Mouse (Mus musculus) kidney, embryonic 14.5 days (tissue): ENCODE data around the gene Higd1c. TPM values are rescaled to one million over a fixed set of nuclear protein-coding genes. Genes with fewer than 3 reads are reported as not detected.

ENCODE experiments used
- ATAC-seq: fragments of 200-750 bp; cut with Nextera tagmentation; 2 replicates; pipeline ENCODE4 v1.8.0; 2017; ENCODE audit warnings: moderate number of reproducible peaks, mild to moderate bottlenecking, moderate TSS enrichment, moderate library complexity; ENCODE audit not compliant: low FRiP score, low TSS enrichment
- H3K27ac ChIP-seq: fragments of 300-500 bp; sonication (generic); 2 replicates; pipeline ENCODE4 v1.5.1; 2014; ENCODE audit warnings: low read depth, mild to moderate bottlenecking, low read length, moderate library complexity, mixed read lengths
- H3K27me3 ChIP-seq: fragments of 300-500 bp; sonication (generic); 2 replicates; pipeline ENCODE4 v1.6.1; 2014; ENCODE audit warnings: mild to moderate bottlenecking, low read length; ENCODE audit not compliant: control insufficient read depth, insufficient read depth
- H3K36me3 ChIP-seq: fragments of 300-500 bp; sonication (generic); 2 replicates; pipeline ENCODE4 v1.6.1; 2014; ENCODE audit warnings: low read length, mixed read lengths; ENCODE audit not compliant: control insufficient read depth, insufficient read depth
- H3K4me1 ChIP-seq: fragments of 300-500 bp; sonication (generic); 2 replicates; pipeline ENCODE4 v1.6.1; 2014; ENCODE audit warnings: low read length, mixed read lengths; ENCODE audit not compliant: control insufficient read depth, insufficient read depth
- H3K4me2 ChIP-seq: fragments of 300-500 bp; sonication (generic); replicated peaks from 2 replicates; pipeline ENCODE4 v1.6.1; 2014; ENCODE audit warnings: low read depth, mild to moderate bottlenecking, low read length
- H3K4me3 ChIP-seq: fragments of 300-500 bp; sonication (generic); 2 replicates; pipeline ENCODE4 v1.5.1; 2014; ENCODE audit warnings: mild to moderate bottlenecking, low read length
- H3K9ac ChIP-seq: fragments of 300-500 bp; sonication (generic); 2 replicates; pipeline ENCODE4 v1.6.1; 2014; ENCODE audit warnings: low read depth, mild to moderate bottlenecking, low read length, moderate library complexity
- H3K9me3 ChIP-seq: fragments of 300-500 bp; sonication (generic); 2 replicates; pipeline ENCODE4 v1.6.1; 2016; ENCODE audit warnings: low read length; ENCODE audit not compliant: control insufficient read depth
- WGBS: fragments of 180-500 bp; shearing (Covaris S2); extraction: QIAGEN DNeasy Blood & Tissue Kit; methylation state at CpG from one replicate; pipeline ENCODE4 v1.1.7; 2014; 5-methylcytosine and 5-hydroxymethylcytosine counted together
- polyA plus RNA-seq: library from polyadenylated mRNA; unstranded; fragments of >200 nt; fragmentation: Nextera tagmentation; extraction: Ambion mirVana; gene quantifications from 2 replicates; pipeline ENCODE4 v1.2.1, GENCODE M21; 2014

Higd1c gene
- polyA plus RNA-seq, 1 experiment from 2014 or later, result 0.77 TPM

GRCm38 (mm10) chr15:100413306-100413705 is 49.0 kb downstream of the Higd1c start:
- H3K9ac ChIP-seq, result no peak overlapping the region
- no peak overlapping the region for H3K4me3 ChIP-seq
- no peak for ATAC-seq
- H3K4me2 ChIP-seq, result no peak overlapping the region
- peak overlapping the region; percentile 20; the same call in 1 of the 2 replicates for H3K27ac ChIP-seq
- H3K36me3 ChIP-seq, result peaks cover 21% of the 10 kb centered on the region
- H3K4me1 ChIP-seq, result peaks cover 7% of the 10 kb centered on the region
- H3K9me3 ChIP-seq, result no peaks in the 10 kb centered on the region
- WGBS, result 75% methylated on average over 4 of the region's 5 CpGs
- no peaks in the 10 kb centered on the region for H3K27me3 ChIP-seq

DNA sequence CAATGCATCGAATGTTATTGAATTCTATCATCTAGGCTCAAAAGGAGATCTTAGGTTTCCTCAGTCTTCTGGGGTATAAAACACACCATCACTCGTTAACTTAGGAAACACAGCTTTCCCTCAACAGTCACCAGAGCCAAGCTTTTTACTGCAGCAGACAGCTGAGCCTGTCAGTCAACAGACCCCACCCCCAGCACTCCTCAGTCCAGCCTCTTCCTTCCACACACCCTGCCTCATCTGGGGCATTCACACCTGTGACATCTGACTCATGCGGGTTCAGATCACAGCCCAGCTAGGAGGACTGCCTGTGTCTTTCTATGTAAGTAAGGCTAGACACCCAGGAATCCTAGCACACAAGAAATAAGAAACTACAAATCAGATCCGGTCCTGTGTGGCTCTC is 49.7 kb downstream of the Higd1c start:
- Histone ChIP-seq H3K27ac (no peak overlapping the region), H3K36me3 (peaks cover 17% of the 10 kb centered on the region), H3K4me2 (no peak overlapping the region), H3K4me1 (peaks cover 9% of the 10 kb centered on the region), H3K27me3 (no peaks in the 10 kb centered on the region), H3K9me3 (no peaks in the 10 kb centered on the region), H3K4me3 (no peak overlapping the region), H3K9ac (no peak overlapping the region)
- WGBS, result 57% methylated on average over 4 of the region's 4 CpGs
- ATAC-seq, result no peak

GRCm38 (mm10) chr15:100414942-100415341 is 50.6 kb downstream of the Higd1c start:
- Histone ChIP-seq H3K4me2 (no peak overlapping the region), H3K27ac (no peak overlapping the region), H3K36me3 (peaks cover 11% of the 10 kb centered on the region), H3K9me3 (no peaks in the 10 kb centered on the region), H3K4me1 (peaks cover 17% of the 10 kb centered on the region), H3K9ac (no peak overlapping the region), H3K4me3 (no peak overlapping the region), H3K27me3 (no peaks in the 10 kb centered on the region)
- no peak for ATAC-seq
- 92% methylated on average over 13 of the region's 13 CpGs for WGBS

DNA sequence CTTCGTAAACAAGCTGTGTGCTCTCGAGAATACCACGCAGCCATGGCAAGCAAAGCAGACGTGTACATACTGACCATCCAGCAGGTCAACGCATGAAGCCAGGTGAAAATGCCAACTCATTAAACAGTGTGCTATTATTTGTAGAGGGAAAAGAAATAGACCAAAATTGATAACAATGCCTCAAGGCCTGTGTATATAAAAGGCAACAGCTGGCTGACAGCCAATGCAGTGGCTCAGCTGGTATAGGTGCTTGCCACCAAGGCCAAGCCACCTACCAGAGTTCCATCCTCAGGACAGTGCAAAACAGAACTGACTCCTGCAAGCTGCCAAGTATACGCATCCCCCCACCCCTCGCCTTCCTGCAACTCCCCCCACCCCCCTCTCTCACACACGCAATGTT is 51.3 kb downstream of the Higd1c start:
- no peak overlapping the region for H3K27ac ChIP-seq
- H3K4me2 ChIP-seq, result no peak overlapping the region
- peaks cover 4% of the 10 kb centered on the region for H3K36me3 ChIP-seq
- 92% methylated on average over 8 of the region's 8 CpGs for WGBS
- H3K9ac ChIP-seq, result no peak overlapping the region
- H3K4me3 ChIP-seq, result no peak overlapping the region
- no peaks in the 10 kb centered on the region for H3K27me3 ChIP-seq
- peaks cover 24% of the 10 kb centered on the region for H3K4me1 ChIP-seq
- H3K9me3 ChIP-seq, result no peaks in the 10 kb centered on the region
- ATAC-seq, result no peak

DNA sequence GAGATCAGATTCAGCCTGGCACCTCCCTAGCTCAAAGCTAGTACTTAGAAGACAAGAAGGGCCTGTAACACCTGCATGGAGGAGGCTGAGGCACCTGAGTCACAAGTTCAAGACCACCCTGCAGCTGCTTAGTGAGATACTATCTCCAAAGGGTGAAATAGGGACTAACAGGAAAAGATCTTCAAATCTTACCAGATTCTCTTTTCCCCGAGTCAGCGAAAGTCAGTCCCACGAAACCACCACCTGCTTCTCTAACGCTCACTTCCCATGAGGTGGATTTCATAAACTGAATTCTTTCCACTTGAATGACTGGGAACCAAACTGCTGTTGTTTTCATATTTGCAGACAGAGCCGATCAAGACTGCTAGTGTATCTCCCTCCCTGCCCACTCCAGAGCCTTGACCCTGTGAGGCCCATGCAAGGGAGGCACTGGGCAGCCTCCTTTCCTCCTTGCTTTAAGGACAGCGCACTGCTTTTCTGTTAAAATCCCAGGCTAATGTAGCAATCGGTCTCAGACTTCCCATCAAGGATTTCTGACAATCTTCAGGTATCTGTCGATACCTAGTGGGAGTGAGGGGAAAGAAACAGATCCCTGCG is 53.6 kb downstream of the Higd1c start:
- no peak overlapping the region for H3K4me3 ChIP-seq
- no peak overlapping the region for H3K4me2 ChIP-seq
- H3K4me1 ChIP-seq, result peaks cover 34% of the 10 kb centered on the region
- H3K9ac ChIP-seq, result no peak overlapping the region
- no peaks in the 10 kb centered on the region for H3K27me3 ChIP-seq
- peak overlapping the region; percentile 6; the same call in 1 of the 2 replicates for H3K27ac ChIP-seq
- WGBS, result 70% methylated on average over 9 of the region's 9 CpGs
- no peaks in the 10 kb centered on the region for H3K9me3 ChIP-seq
- H3K36me3 ChIP-seq, result no peaks in the 10 kb centered on the region
- ATAC-seq, result no peak

DNA sequence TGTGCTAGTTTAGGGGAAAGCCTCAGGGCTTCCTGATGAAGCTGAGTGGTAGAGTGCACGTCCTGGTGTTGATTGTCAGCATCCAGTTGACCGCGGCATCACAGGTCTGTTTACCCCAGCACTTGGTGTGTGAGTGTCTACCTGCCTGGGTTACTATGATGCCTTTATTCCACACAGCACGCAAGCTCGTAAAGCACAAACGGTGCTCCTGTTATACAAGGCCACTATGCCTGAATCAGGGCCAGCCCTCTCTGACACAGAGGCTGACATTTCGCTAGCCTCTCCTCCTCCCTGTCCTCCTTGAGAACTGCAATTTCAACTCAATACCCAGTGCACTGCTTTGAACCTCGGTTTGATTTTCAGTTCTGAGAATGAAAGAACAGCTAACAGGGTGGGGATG is 55.0 kb downstream of the Higd1c start:
- no peak overlapping the region for H3K27ac ChIP-seq
- H3K4me3 ChIP-seq, result no peak overlapping the region
- no peak overlapping the region for H3K4me2 ChIP-seq
- H3K27me3 ChIP-seq, result 0 out of 2 replicates have a peak, but pooled peaks cover 3% of the 10 kb centered on the region
- 59% methylated on average over 8 of the region's 8 CpGs for WGBS
- no peak overlapping the region for H3K9ac ChIP-seq
- no peaks in the 10 kb centered on the region for H3K36me3 ChIP-seq
- ATAC-seq, result no peak
- H3K9me3 ChIP-seq, result no peaks in the 10 kb centered on the region
- peaks cover 43% of the 10 kb centered on the region for H3K4me1 ChIP-seq

GRCm38 (mm10) chr15:100419901-100420745 is 55.8 kb downstream of the Higd1c start:
- Histone ChIP-seq H3K9ac (no peak overlapping the region), H3K4me2 (no peak overlapping the region), H3K27ac (no peak overlapping the region), H3K27me3 (0 out of 2 replicates have a peak, but pooled peaks cover 3% of the 10 kb centered on the region), H3K9me3 (no peaks in the 10 kb centered on the region), H3K4me3 (no peak overlapping the region), H3K4me1 (peaks cover 46% of the 10 kb centered on the region), H3K36me3 (no peaks in the 10 kb centered on the region)
- no peak for ATAC-seq
- 58% methylated on average over 9 of the region's 9 CpGs for WGBS

- 19% methylated on average over 8 of the region's 8 CpGs for WGBS
- ATAC-seq, result no peak
- Histone ChIP-seq H3K9ac (peak overlapping the region; percentile 19; the same call in 1 of the 2 replicates), H3K4me1 (peaks cover 46% of the 10 kb centered on the region), H3K4me2 (peak overlapping the region; percentile 96), H3K4me3 (peak overlapping the region; percentile 94; the same call in 1 of the 2 replicates), H3K27me3 (0 out of 2 replicates have a peak, but pooled peaks cover 6% of the 10 kb centered on the region), H3K36me3 (no peaks in the 10 kb centered on the region), H3K9me3 (no peaks in the 10 kb centered on the region), H3K27ac (peak overlapping the region; percentile 33; the same call in 1 of the 2 replicates)
These were observed 56.9 kb downstream of the Higd1c start for GRCm38 (mm10) chr15:100421059-100421757.
